12 mouse cellular contexts compared by ENCODE assay signal in the genomic region with DNA sequence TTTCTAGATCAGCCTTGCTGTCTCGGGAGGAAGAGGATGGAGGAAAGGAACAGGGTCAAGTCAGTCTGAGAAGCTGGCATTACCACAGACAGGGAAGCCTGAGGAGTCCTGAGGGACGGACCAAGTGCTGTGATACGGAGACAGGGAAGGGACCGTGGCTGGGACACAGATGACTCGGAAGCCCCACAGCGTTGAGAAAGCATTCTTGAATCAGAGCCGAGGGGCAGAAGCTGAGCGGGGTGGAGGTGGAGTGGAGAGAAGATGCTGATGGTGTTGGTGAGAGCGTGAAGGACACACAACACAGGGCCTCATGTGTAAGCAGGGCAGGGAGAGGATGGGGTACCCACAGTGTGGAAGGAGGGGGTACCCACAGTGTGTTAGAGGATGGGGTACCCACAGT. TPM values are rescaled to one million over a fixed set of nuclear protein-coding genes. Genes with fewer than 3 reads are reported as not detected.
DNase-seq lines count a peak whose midpoint lies in the region; ATAC-seq and TF ChIP-seq lines count a peak whose summit lies in the region.
"Had no signal": no experiment of that assay in that cellular context is flagged by ENCODE, and none has a peak within 500 bp of the region (broad histone marks: within the 10 kb centered on the region; RNA-seq: fewer than 3 reads in every experiment).

No protein-coding gene starts in this region.

- no peak for TF ChIP-seq EP300 in liver, embryonic 14.5 days (IDR thresholded peaks at IDR 0.05; ENCODE audit: low read depth)

- peak overlapping the region; percentile 65 for H3K9ac ChIP-seq in liver, embryonic 14.5 days (replicated peaks)
- H3K9ac ChIP-seq: embryonic facial prominence, embryonic 15.5 days; hindbrain, embryonic 15.5 days; kidney, embryonic 15.5 days had no signal

- ATAC-seq in G1E (ENCODE audit: extremely low read depth, insufficient number of reproducible peaks, low FRiP score, poor library complexity, severe bottlenecking): no peak
- ATAC-seq in liver, embryonic 14.5 days (ENCODE audit: insufficient read depth): no peak

- no peaks in the 10 kb centered on the region for H3K9me3 ChIP-seq in heart, embryonic 10.5 days
- no peaks in the 10 kb centered on the region for H3K9me3 ChIP-seq in G1E (replicated peaks)
- H3K9me3 ChIP-seq in liver, embryonic 14.5 days (ENCODE audit: control insufficient read depth, low read length): no peaks in the 10 kb centered on the region
- H3K9me3 ChIP-seq: embryonic facial prominence, embryonic 15.5 days; hindbrain, embryonic 15.5 days; kidney, embryonic 15.5 days had no signal

- no peak overlapping the region for H3K4me3 ChIP-seq in heart, embryonic 10.5 days
- no peak overlapping the region for H3K4me3 ChIP-seq in layer of hippocampus, adult 2 months
- H3K4me3 ChIP-seq in G1E (ENCODE audit: low read depth, low read length): peak overlapping the region; percentile 64; the same call in 1 of the 2 replicates
- H3K4me3 ChIP-seq in liver, embryonic 14.5 days (ENCODE audit: insufficient read depth in 1 of 2, low read depth in 2 of 2, low read length in 2 of 2): no peak overlapping the region
- H3K4me3 ChIP-seq: embryonic facial prominence, embryonic 15.5 days; hindbrain, embryonic 15.5 days; kidney, embryonic 15.5 days had no signal

- H3K27me3 ChIP-seq in heart, embryonic 10.5 days (ENCODE audit: insufficient read depth, poor library complexity, severe bottlenecking): no peaks in the 10 kb centered on the region
- no peaks in the 10 kb centered on the region for H3K27me3 ChIP-seq in G1E (ENCODE audit: insufficient read depth, low read length)
- no peaks in the 10 kb centered on the region for H3K27me3 ChIP-seq in liver, embryonic 14.5 days (ENCODE audit: control insufficient read depth, insufficient read depth, low read length)
- H3K27me3 ChIP-seq: embryonic facial prominence, embryonic 15.5 days; hindbrain, embryonic 15.5 days; kidney, embryonic 15.5 days had no signal

- WGBS in heart, embryonic 10.5 days: 29% methylated on average over 9 of the region's 9 CpGs
- 71% methylated on average over 9 of the region's 9 CpGs for WGBS in liver, embryonic 14.5 days (ENCODE audit: insufficient replicate concordance)

- peaks cover 13% of the 10 kb centered on the region; the same call in 1 of the 2 replicates for H3K36me3 ChIP-seq in heart, embryonic 10.5 days
- H3K36me3 ChIP-seq in G1E (replicated peaks): peaks cover 98% of the 10 kb centered on the region
- peaks cover 37% of the 10 kb centered on the region for H3K36me3 ChIP-seq in liver, embryonic 14.5 days (replicated peaks; ENCODE audit: control insufficient read depth, insufficient read depth, low read depth)
- H3K36me3 ChIP-seq: embryonic facial prominence, embryonic 15.5 days; hindbrain, embryonic 15.5 days; kidney, embryonic 15.5 days had no signal

- peak overlapping the region; percentile 81 for H3K27ac ChIP-seq in heart, embryonic 10.5 days
- peak overlapping the region; percentile 53; the same call in 1 of the 2 replicates for H3K27ac ChIP-seq in layer of hippocampus, adult 2 months
- peak overlapping the region; percentile 52 for H3K27ac ChIP-seq in liver, embryonic 14.5 days
- H3K27ac ChIP-seq: embryonic facial prominence, embryonic 15.5 days; hindbrain, embryonic 15.5 days had no signal

- peak overlapping the region; percentile 73 for H3K4me2 ChIP-seq in liver, embryonic 14.5 days (ENCODE audit: low read depth)
- H3K4me2 ChIP-seq: embryonic facial prominence, embryonic 15.5 days; hindbrain, embryonic 15.5 days had no signal

- H3K4me1 ChIP-seq in heart, embryonic 10.5 days: peaks cover 100% of the 10 kb centered on the region
- peaks cover 100% of the 10 kb centered on the region for H3K4me1 ChIP-seq in G1E (ENCODE audit: insufficient read depth, low read depth, low read length)
- peaks cover 95 to 100% of the 10 kb centered on the region in 2 experiments for H3K4me1 ChIP-seq in liver, embryonic 14.5 days (replicated peaks; ENCODE audit: control insufficient read depth in 2 of 2, insufficient read depth in 2 of 2, low read length in 1 of 2)

- DNase-seq in heart, embryonic 10.5 days (ENCODE audit: low spot score): no peak
- no peak for DNase-seq in heart, adult 9 months (ENCODE audit: low spot score in 2 of 2)
- DNase-seq in layer of hippocampus, adult 2 months (ENCODE audit: low spot score in 2 of 2): no peak
- DNase-seq in layer of hippocampus, postnatal 10 days (ENCODE audit: low spot score in 2 of 2): no peak
- no peak for DNase-seq in G1E (ENCODE audit: low spot score)
- DNase-seq in liver, embryonic 14.5 days (ENCODE audit: low read depth in 3 of 3, low spot score in 3 of 3): no peak
- no peak for DNase-seq in embryo, embryonic 9.5 days (ENCODE audit: extremely low spot score)
- no peak for DNase-seq in kidney, postnatal 14 days
- DNase-seq: gastrocnemius, postnatal 10 days had no signal

- TF ChIP-seq CTCF in layer of hippocampus, adult 2 months (conservative IDR thresholded peaks at IDR 0.05): no peak
- no peak for TF ChIP-seq CTCF in G1E (IDR thresholded peaks at IDR 0.05; ENCODE audit: low read depth, low read length)
- no peak for TF ChIP-seq CTCF in liver, embryonic 14.5 days (IDR thresholded peaks at IDR 0.05; ENCODE audit: low read depth)

RNA-seq across cellular contexts. Expression of a gene that starts 13.4 kb away (rescaled TPM):
- 5.7 and 12.8 TPM in 2 replicates for polyA plus RNA-seq in heart, embryonic 10.5 days (2016; fragmentation: Nextera tagmentation; extraction: Ambion mirVana)
- 10 to 100 TPM; 45.1 to 45.6 TPM for total RNA-seq in layer of hippocampus, adult 2 months (2021)
- total RNA-seq in layer of hippocampus, postnatal 10 days (2021): 10 to 100 TPM; 25.7 to 27.2 TPM
- total RNA-seq in G1E (2014; fragmentation: Nextera tagmentation) (254 and 292 TPM in 2 replicates), G1E (2017) (53.1 and 54.4 TPM in 2 replicates)
- 1,150 and 1,251 TPM in 2 replicates for polyA plus RNA-seq in G1E (2012)
- 69.6 and 80.3 TPM in 2 replicates for polyA plus RNA-seq in liver, embryonic 14.5 days (2012; rRNA removed)
- polyA plus RNA-seq in liver, embryonic 14.5 days (2014; fragmentation: Nextera tagmentation; extraction: Ambion mirVana): 13.3 and 16.2 TPM in 2 replicates
